Mouse (Mus musculus) kidney, adult 18-20 months (tissue): ENCODE results near the gene Klc1.
"Not testable (repeated sequence)": the region's sequence is repeated elsewhere in the genome, so short reads cannot be mapped to it uniquely, and the experiment has no call there.

Source experiments
- DNase-seq: peaks from one replicate; pipeline ENCODE4 v3.0.0; 2021

Klc1 gene

DNA sequence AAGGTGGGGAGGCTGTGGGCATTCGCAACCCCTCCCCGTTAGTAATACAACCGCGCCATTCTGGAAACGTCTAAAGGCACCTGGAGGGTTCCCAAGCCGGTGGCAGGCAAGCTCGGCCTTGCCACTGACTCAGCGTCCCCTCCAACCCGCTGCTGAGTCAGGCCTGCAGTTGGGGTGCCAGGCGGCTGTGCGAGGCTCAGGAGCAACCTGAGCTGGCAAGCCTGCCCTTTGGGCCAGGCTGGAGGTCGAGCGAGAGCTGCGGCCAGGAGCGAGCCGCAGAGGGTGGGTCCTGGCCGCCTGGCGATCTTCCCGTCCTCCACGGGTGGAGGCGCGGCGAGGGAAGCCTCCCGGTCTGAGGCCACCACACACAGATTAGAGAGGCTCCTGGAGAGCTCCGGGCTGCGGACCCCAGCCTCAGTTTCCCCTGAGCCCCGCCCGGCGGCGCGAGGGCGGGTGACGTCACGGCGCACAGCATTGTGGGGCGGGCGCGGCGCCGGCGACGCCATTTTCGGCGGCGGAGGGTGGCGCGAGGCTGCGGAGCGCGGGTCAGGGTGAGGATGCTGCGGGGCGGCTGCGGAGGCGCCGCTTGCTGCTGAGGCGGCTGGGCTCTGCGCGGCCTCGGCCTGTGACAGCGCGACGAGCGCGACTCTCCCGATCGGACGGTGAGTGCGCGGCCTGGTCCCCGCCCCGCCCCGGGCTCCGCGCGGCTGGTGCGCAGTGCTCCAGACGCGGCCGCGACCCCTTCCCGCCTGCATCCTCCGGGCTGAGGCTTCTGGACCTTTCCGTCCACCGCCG lies at the start of gene Klc1:
TSS of gene Klc1 (plus strand) at position 469 of the 795 bp plus-strand sequence.
- DNase-seq, result peak; percentile 86

DNA sequence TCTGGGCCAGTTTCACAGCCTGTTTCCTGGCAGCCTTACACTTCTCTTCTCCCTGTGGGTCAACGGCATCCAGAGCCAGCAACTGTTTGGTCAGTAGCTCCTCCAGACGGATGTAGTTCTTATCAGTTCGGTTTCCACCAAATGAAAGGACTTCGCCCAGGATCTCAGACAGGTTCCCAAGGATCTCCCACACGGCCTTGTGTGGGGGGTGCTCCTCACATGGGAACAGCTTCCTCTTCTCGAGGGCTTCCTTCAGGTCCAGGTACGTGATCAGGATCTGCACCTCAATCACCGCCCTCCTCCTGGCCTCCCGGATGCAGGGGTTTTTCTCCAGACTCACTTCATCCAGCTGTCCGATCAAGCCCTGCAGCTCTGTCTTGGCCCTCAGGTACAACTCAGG lies 48.6 kb upstream of the Klc1 start:
- DNase-seq, result no peak

DNA sequence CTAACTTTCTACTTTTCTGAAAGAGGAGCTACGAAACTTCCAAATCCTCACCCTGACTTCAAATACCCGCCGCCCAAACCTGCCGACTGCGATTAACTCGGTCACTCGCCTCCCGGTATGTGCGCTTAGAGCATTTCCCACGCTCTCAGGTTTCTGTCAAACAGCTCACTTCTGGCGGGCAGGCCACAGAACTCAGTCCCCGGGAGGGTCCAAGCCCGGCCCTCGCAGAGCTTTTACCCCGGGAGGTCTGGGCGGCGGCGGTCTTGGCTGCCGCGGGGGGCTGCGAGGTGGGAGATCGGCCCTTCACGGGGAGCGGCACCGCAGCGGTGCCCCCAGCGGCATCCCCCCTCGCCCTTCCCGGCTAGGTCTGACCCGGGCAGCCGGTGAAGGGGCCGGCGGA lies 46.2 kb upstream of the Klc1 start:
- DNase-seq, result no peak

DNA sequence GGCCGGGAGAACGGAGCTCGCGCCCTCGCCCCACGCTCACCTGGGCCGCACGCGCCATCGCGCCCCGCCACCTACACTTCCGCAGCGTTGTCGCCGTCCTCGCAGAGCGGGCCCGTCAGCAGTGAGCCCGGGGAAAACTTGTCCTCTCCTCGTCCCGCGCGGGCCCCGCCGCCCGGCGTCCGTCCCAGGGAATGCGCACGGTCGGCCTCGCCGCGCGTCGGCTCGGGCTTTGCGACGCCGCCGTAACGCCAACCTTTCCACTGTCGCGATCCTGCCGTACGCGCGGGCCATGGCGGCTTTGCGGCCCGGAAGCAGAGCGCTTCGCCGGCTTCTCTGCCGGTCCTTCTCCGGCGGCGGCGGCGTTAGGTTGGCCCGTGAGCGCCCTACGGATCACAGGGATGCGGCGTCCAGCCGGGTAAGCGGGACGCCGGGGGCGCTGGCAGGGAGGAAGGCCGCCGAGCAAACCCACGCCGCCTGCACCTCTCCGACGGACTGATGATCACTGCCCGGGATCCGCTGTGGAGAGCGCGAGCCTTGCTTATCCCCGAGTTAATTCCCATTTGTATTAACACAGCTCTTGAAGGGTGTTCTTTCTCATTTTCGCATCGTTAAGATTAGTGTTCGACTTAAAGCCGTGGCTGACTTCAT lies 45.5 kb upstream of the Klc1 start, which contains the start of the genes Bag5 and Apopt1:
TSS of gene Bag5 (minus strand) at position 254 of the 648 bp plus-strand sequence.
TSS of gene Apopt1 (plus strand) at position 258 of the 648 bp plus-strand sequence.
- DNase-seq, result peak; percentile 93

DNA sequence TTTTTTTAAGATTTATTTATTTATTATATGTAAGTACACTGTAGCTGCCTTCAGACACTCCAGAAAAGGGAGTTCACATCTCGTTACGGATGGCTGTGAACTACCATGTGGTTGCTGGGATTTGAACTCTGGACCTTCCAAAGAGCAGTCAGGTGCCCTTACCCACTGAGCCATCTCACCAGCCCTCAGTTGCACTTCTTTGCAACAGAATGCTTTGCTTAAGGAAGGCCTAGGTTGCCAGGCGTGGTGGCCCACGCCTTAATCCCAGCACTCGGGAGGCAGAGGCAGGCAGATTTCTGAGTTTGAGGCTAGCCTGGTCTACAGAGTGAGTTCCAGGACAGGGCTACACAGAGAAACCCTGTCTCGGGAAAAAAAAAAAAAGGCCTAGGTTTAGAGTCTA lies 44.8 kb upstream of the Klc1 start:
- DNase-seq, result not testable (repeated sequence)

DNA sequence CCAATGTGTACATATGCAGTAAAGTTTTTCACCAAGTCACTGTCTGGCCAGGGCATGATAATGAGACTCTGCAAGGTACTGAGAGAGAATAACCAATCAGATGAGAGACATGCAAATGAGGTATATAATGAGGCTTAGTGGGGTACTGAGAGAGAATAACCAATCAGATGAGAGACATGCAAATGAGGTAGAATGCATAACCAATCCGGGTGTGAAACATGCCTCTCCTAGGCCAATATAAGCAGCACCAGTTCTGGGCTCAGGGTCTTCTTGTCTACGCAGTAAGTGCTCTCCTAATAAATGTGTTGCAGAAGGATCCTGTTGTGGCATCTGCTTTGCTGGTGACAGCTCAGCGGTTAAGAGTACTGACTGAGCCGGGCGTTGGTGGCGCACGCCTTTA lies 42.1 kb upstream of the Klc1 start:
- DNase-seq, result no peak

DNA sequence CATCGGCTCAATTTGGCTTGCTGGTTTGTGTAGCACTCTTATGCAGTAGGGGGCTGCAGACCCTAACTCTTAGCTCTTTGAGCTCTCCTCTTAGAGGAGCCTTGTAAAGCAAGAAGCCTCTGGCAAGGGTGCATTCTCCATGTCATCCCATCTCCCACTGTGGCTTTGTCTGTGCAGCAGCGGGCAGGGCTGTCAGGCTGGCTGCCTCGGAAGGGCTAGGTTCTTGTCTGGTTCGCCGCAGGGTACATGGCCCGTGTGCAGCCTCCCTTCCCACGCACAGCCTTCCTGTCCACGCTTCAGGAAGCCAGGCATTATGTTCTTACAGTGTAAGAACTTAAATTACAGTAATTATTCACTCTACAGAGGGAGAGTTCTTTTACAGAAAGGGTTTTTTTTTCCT lies 40.0 kb upstream of the Klc1 start:
- no peak for DNase-seq

DNA sequence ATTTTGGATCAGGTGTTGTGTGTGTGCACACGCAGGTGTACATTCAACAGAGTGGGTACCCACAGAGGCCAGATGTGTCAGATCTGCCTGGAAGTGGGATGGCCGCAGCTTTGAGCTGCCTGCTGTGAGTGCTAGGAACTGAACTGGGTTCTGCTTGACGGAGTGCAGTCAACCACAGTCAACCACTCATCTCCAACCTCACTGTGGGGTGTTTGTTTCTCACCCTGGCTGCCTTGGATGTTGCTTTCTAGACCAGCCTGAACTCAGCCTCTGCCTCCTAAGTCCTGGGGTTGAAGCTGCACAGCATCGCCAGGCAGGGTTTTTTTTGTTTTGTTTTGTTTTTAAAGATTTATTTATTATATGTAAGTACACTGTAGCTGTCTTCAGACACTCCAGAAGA lies 38.4 kb upstream of the Klc1 start:
- no peak for DNase-seq

DNA sequence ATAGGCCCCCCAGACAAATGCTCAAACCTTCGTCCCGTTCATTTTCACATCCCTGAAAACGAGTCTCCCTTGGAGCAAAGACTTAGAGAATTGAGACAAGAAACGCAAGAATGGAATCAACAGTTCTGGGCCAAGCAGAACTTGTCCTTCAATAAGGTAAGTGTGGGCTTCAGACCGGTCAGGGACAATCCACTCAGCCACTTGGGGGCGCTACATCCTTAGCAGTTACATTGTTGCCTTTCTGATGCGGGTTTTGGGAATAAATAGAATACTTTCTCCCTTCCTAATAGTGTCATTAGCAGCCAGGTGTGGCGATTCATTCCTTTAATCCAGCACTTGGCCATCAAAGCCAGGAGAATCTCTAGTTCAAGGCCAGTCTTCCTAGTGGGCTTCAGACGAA lies 36.0 kb upstream of the Klc1 start:
- peak; percentile 41 for DNase-seq

DNA sequence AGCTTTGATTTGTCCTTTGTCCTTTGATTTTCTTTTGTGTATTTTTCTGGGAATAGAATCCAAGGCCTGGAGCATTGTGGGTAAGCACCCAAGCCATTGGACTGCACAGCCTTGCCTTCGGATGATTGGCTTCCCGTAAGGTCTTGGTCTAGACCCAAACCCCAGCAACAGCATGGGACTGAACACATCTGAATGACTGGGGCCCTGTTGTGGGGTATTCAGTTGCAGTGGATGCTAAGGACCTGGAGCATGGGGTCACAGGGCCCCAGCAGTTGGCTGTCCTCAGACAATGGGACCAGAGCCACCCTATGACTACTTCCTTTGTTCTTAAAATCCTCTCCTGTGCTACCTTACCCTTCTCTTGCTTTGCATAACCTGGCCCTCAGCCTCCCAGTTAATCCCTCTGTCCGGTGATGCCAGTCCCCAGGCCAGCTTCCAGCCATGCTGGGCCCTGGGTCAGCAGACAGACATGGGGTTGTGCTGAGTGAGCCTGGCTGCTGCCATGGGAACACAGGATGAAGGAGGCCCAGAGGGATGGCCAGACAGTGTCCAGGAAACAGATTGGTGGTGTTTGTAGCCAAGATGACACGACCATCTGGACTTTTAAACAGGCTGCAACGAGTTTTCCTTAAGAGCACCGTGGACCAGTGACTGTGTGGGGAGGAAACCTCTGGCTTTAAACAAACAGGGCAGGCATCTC lies 33.9 kb upstream of the Klc1 start:
- no peak for DNase-seq

DNA sequence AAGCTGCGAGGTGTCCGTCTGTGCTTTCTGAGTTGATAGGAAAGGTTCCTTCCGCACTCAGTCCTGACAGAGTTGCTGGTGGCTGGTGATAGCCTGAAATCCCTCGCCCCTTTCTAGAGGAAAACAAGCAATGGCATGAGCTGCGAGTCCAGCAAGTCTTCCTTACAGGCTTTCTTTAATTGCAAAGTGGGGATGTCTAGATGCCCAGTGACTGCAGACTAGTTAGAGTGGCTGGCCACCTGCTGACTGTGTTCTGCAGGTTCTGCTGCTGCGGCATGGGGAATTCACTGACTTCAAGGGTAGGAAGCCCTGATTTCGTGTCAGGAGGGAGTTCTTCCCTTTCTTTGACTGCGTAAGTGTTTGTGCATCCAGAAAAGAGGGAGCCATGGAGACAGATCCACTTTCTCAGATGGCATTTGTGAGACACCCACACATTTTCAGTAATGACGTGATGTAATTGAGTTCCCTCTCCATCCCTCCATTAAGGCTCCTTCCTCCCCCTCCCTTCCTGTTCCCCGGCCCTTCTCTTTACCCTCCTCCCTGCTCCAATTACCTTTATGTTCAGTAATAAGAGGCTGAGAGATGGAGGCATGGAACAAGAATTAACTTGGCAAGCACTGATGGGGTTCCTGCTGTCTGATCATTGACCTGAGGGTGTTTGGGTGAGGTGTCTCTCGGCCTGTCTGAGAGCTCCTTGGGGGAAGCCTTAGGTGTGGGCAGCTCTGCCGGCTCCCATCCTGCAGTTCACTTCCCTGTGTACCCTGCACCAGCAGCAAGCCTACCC lies 33.1 kb upstream of the Klc1 start:
- DNase-seq, result no peak

DNA sequence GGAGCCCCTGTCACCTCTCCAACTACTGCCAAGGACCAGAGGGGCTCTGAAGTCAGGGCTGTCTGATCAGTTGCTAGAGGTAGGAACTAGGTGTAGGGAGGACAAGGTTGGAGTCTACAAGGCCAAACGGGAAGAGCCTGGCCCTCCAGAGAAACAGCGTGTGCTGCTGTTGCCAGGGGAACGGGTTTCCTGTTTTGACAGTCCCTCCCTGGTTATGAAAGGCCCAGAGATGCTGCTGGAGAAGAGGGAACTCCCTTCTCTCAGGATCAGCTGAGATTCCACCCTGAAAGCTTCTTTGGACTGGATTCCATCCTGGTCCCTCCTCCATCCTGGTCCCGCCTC lies 32.6 kb upstream of the Klc1 start:
- no peak for DNase-seq

DNA sequence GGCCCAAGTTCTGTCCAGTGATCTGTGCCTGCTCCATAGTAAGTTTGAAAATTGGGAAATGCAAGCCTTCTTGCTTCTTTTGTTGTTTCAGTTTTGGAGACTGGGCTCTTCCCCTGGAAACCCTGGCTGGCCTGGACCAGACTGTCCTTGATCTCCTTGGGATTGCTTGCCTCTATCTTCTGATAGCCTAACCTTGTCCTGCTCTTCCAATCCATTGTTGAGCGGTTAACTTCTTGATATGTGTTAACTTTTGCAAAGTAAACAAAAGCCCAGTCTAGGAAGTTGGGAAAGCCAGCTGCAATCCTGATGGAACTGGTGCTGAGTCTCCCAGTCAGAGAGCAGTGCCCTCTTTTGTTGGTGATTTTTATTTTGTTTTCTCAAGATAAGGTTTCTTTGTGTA lies 30.7 kb upstream of the Klc1 start:
- DNase-seq, result no peak

DNA sequence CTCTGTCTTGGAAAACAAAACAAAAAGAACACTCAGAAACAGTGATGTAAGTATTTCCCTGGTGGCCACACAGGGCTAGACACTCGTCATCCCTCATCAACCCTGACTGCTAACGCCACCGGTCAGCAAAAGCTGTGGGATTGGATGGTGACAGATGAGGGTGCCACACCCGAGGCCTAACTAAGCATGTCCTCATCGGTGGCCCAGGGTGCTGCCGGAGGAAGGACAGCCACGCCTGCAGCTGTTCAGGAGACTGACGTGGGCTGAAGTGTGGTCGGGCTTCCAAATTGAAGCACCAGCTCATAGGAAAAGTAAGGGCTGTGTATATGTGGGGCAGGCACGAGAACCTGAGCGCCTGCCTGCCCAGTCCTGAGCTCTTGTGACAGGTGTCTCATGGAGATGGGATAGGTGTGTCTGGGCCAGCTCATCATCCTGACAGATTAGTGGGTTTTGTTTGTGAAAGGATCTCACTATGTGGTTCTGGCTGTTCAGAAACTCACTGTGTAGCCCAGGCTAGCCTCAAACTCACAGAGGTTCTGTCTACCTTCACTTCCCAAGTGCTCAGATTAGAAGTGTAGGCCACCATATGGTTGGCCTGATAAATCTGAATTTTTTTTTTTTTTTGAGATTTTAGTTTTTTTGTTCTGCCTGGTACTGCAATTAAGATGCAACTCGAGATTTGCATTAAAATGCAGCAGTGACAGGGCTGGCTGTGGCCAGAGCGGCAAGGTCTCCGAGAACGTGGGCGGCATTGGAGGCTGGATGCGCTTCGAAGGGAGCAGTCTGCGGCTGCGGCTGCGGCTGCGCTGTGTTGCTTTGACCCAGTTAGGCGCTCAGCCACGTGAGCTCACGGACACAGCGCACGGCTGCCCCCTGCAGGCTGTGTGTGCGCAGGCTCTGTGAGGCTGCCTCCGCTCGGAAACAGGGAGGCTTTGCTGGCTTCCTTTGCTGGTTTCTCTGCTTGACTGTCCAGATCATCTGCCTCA lies 26.5 kb upstream of the Klc1 start:
- peak; percentile 89 for DNase-seq

DNA sequence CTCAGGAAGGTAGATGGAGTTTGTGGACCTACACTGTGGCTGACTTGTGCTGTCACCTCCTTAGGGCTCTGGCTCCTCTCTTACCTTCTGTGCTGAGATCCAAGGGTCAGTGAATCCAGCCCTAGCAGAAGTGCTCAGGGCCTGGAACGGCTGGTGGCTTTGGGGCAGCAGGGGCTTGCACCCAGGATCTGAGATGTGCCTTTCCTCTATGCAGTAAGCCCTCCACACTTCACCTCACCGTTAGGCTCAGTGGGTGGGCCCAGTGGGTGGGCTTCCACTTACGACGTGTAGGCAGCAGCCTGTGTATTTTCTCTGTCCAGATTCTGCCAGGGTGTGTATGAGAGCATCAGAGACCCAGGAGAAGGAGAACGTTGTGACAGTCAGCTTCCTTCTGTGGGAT lies 25.7 kb upstream of the Klc1 start:
- DNase-seq, result no peak

DNA sequence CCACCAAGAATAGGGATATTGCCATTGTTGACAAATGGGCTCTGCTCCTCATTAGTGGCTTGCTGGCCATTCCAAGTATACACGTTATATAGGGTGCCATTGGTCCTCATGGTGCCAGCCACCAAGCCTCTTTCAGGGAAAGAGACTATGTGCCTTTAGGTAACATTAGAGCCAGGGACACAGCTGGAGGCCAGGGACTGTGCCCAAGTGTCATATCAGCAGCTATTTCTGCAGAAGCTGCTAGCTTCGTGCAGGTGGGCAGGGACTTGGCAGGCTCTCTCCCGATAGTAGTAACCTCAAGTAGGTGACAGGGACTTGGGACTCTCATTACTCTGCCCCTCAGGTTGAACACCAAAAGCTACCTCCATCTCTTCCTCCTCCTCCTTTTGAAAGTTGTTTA lies 23.7 kb upstream of the Klc1 start:
- no peak for DNase-seq

DNA sequence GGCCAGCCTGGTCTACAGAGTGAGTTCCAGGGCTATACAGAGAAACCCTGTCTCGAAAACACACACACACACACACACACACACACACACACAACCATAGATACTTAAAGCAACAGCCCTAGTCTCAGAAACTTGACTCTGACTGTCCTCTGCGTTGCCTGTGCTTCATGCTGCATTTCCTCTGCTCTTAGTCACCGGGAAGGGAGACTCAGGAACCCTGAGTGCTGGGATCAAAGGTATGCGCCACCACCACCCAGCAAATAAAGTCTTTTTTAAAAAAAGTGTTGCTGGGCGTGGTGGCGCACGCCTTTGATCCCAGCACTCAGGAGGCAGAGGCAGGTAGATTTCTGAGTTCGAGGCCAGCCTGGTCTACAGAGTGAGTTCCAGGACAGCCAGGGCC lies 22.0 kb upstream of the Klc1 start:
- not testable (repeated sequence) for DNase-seq

DNA sequence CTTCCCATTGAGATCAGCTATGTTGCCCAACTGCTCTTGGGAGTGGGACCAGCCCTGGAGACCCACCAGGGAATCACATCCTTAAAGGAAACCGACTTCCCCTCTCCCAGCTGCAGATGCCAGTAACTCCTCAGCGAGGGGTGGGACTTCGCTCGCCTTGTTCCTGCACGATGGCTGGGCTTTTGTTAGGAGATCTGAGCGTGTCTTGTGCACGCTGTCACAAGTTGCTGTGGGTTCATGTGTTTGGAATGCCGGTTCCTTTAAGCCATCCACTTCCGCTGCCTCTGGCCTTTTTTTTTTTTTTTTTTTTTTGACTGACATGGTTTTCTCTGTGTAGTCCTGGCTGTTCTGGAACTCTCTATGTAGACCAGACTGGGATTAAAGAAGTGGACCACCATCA lies 21.3 kb upstream of the Klc1 start:
- DNase-seq, result no peak

DNA sequence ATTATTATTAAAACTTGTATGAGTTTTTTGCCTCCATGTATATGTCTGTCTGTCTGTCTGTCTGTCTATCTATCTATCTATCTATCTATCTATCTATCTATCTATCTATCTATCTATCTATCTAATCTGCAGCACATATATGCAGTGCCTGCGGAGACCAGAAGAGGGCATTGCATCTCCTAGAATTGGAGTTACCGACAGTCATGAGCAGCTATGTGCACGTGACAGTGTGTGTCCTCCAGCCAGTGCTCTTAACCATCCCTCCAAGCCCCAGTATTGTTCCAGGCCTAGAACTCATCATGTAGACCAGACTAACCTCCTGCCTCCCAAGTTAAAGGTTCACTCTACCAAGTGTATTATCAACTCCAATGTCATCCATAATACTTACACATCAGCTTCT lies 19.9 kb upstream of the Klc1 start:
- peak; percentile 79 for DNase-seq

DNA sequence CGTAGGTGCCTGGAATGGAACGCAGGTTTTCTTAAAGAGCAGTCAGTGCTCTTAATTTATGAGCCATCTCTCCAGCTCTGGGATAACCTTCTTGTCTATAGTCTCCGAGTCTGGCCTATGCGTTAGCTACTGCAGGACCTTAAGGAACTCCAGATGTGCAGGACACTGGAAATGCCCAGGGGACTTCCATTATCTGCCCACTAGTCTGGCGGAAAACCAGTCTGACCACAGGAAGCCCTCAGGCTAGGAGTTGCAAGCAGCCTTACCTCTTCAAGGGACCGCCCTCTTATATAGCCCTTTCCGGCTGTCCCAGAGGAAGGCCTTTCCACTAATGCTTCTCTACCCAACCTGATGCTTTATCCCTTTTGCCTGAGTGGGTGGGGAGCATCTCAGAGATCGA lies 17.3 kb upstream of the Klc1 start:
- no peak for DNase-seq

DNA sequence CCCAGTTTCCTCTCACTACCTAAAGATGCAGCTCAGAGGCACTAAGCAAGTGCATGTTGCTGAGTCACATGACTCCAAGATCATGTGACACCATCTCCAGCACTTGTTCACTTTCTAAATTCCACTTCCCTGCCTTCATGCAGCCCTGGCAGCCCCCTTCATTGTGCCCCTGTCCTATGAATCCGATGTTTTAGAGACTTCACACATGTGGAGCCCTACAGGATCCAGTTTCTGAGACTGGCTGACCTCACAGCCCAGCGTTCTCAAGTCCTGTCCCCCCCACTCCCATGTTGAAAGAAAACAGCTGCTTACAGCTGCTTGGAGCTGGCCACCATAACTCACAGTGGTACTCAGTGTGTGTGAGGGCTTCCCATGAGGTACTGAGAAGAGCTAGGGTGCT lies 15.2 kb upstream of the Klc1 start:
- DNase-seq, result peak; percentile 25

DNA sequence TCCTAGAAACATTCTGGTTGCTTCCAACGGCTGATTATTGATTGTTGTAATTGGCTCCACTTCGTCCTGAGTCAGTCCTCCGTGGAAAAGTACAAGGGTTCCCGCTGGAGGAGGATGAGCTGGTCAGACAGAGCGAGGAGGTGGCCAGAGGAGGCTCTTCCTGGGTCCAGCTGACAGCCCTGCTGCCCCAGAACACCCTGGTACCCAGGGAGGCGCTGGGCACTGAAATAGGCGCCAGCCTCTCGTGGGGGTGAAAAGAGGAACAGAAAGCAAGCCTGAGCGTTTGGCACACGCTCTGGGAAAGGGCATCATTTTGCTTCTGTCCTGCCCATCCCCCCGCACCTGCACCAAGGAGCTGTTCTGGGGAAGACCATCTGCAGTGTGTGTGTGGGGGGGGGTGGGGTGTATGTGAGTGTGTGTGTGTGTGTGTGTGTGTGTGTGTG lies 14.6 kb upstream of the Klc1 start:
- DNase-seq, result no peak
